Mouse (Mus musculus) monocyte, adult 5-6 weeks (primary cell): ENCODE measurements around the gene Crhbp. TPM values are rescaled to one million over a fixed set of nuclear protein-coding genes. Genes with fewer than 3 reads are reported as not detected.

Experiments used
- ATAC-seq: fragments of 153-309, 156-312 bp; replicated peaks from 2 replicates; pipeline ENCODE4 v1.8.0; 2017; ENCODE audit warnings: mild to moderate bottlenecking; ENCODE audit not compliant: low TSS enrichment, insufficient number of reproducible peaks, severe bottlenecking, poor library complexity, low FRiP score
- total RNA-seq: library from RNA; stranded (forward); fragments of 200-1000, 200-491, 200-594 nt; gene quantifications from 3 replicates; pipeline ENCODE4 v1.2.3, GENCODE M21; 2017

The Crhbp gene
- total RNA-seq, 1 experiment from 2014 or later, result not detected

DNA sequence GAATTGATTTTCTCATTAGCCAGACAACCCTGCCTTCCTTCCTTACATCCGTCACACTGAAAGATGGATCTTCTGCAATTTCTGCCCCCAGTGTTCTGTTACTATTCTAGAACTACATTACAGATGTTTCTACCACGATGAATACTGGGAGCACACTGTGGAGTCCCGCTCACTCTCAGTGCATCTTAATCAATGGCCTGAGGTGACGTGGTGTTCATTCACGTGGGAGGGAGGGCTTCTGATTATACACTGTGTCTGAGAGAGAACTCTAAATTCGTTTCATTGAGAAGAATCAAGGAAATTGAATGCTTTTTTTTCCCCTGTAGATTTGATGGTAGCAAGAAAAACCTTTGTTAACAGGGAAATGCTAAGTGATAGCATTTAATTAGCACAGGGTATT lies 19.2 kb downstream of the Crhbp start:
- ATAC-seq, result no peak

DNA sequence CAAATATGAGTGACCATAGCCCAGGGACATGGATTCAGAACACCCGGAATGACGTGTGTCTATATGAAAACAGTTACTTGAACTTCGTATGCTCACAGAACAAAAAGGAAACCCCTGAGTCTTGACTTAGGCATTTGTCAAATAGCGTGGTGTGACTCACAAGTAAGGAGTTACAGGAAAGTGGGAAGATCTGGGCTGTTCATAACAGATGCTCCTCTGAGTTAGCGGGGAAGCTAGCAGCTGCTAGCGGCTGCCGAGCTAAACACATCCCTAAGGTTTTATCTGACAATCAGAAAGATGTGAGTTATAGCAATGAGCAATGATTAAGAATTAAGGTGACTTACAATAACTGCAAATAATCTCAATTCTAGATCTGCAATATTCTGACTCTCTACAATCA lies 19.8 kb downstream of the Crhbp start:
- no peak for ATAC-seq

DNA sequence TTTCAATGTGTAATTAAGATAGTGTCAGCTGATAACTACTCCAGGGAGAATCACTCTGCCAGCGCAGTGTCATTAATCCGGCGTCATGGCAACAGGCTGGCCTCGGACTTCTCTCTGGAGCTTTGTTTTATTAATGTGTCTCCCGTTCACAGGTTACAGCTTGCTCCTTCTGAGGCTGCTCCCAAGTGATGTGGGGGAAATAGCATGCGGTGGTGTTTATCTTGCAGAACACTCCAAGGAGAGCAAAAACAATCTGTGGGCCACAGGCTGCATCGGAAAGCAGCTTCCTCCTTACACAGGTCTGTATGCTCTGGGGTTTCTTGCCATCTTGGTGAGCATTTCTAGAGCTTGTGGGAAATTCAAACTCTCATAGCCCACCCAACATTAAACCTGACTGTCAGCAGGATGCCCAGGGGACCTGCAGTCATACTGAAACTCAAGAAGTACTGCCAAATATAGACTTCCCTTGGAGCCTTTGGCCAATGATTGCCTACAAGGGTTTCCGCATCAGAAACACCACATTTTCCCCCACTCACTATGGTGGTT lies 25.4 kb downstream of the Crhbp start:
- no peak for ATAC-seq

DNA sequence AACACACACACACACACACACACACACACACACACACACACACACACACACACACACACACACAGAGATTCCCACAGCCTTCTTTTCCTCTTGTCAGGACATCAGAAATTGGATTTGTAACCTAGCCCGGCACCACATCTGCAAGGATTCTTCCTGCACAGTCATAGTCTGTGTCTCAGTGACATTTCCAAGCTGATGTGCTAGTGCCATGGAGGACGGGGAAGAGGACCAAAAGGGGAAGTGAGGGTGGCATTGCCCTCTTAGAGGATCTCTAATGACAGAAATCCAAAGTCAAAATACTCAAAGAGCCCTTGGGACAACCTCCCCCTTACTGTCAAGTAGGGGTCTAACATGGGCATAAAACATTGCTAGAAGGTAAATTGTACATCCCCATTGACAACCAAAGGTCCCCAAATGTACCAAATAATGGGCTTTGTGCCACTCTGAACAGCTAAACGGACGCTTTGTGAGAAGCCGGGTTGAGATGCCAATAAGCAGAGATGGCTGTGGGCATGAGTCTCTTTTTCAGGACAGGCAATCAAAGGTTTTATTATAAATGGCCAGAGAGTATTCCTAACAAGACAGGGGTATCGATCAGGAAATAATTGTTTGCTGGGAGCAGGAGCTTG lies 26.0 kb downstream of the Crhbp start:
- no peak for ATAC-seq

DNA sequence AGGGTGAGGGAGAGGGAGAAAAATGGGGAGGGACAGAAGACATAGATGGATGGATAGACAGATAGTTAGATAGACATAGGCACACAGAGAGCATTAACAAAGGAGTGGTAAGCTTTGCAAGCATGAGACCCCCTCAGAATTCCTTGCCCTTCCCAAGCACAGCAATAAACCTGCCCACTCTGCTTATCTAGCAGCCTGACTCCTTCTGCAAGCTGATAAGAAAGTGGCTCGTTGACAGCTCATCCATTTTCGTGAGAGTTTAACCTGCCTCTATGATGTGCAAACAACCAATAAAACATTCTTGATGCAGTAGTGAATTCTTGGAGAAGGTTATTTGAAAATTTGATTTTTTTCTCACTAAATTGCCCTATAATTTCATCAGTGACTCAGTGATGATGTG lies 32.5 kb downstream of the Crhbp start:
- ATAC-seq, result no peak

DNA sequence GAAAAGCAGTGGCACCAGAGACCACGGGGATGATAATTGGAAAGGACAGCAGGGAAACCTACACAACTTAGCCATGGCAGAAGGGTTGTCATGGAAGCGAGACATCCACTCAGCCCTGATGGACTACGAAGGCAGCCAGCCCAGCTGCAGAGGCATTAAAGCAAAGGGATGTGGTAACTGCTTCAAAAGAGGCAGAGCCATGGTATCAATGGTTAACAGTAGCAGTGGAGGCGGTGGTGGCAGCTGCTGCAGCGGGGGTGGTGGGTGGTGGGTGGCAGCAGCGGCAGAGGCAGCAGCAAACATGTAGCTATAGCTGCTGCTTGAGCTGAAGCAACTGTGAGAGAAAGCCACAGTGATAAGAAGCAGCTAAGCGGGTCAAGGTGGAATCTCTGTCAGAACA lies 51.5 kb downstream of the Crhbp start:
- no peak for ATAC-seq

DNA sequence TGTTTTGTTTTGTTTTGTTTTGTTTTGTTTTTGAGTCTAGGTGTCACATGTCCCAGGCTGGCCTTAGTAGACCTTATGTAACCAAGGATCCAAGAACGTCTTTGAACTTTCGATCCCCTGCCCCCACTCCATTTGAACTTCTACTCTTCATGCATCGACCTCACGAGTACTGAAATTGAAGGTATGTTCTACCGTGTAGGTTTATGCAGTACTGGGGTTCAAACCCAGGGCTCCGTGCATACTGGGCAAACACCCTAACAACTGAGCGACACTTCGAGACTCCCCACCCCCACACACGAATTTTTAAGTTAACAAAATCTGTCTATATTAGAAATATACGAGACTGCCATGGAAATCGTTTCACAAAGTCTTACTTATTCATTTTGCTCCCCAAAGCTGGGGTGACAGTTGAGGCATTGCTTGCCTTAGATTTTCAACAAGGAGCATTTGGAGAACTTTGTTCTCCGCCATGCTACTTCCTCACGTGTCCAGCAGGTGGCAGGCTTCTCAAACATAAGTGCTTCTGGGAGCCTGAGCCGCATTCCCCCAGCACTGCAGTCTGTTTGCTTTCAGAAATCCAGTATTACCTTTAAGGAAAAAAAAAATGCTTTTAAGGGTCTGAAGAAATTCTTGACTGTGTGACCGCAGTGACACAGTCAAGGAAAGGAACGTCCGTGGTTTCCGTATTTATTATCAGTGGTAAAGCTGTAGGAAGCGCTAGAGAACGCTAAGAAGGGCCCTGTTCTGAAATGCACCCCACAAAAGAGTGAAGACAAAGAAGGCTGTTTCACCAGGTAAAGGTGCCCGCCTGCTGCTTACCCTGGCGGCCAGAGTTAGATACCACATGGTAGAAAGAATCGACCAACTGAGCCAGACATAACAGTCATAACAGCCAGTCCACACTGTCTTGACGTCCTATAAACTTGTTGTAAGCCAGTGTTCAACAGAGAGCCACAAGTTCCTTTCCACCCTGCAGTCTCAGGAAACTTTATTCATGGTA lies 54.6 kb downstream of the Crhbp start:
- peak; percentile 71; the same call in 1 of the 2 replicates for ATAC-seq

DNA sequence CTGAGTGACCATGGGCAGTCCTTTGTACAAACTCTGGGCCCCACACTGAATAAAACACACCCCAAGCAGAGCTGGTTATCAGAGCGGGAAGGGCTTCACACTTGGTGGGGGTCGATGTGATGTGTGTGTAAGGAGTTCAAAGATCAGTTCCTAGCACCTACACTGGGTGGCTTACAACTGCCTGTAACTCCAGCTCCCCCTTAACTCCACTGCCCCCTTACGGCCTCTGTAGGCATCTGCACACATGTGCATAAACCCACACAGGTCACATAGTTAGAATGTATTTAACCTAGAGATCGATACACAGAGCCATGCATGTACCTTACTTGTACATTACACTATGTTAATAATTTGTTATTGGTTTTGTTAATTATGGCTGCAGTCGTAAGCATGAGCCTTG lies 56.5 kb downstream of the Crhbp start:
- ATAC-seq, result no peak

DNA sequence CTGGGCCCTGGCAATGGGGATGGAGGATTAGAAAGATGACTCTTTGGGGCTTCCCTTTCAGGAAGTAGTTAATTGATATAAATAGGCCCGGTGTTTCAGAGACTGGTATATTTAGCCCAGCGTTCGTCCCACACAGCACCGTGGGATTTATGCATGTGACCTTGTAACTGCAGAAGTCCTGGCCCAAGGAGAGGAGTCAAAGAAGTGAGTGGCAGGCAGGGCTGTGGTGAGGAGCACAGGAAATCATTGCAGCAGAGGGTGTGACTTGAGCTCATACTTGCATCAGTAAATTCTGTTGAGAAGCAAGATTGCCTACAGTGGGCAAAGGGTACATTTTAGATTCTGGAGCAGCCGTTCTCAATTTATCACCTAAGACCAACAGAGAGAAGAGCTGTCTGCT lies 62.3 kb downstream of the Crhbp start:
- no peak for ATAC-seq

Other genes starting within 250 kb of the Crhbp start
- gene Pde8b, start 194.6 kb downstream of the Crhbp start, total RNA-seq, result 1.4 to 5.0 TPM (median 2.8 TPM) in 3 replicates
- 1.9 to 6.5 TPM (median 4.9 TPM) in 3 replicates for gene Zbed3, start 121.3 kb downstream of the Crhbp start, total RNA-seq
- 54.7 to 66.6 TPM (median 55.3 TPM) in 3 replicates for gene Aggf1, start 69.6 kb downstream of the Crhbp start, total RNA-seq
- not detected in 3 replicates for gene S100z, start 33.8 kb upstream of the Crhbp start, total RNA-seq
- gene F2rl1, start 80.3 kb upstream of the Crhbp start, total RNA-seq, result 1.4 to 5.0 TPM (median 1.9 TPM) in 3 replicates
- gene F2r, start 173.6 kb upstream of the Crhbp start, total RNA-seq, result 16.2 to 46.7 TPM (median 20.2 TPM) in 3 replicates